Mouse (Mus musculus) thymus, adult 2 months (tissue): ENCODE data around the gene Gm37240.

ENCODE experiments used
- CTCF ChIP-seq: fragments of 200-500 bp; IDR thresholded peaks from 2 replicates; pipeline ENCODE4 v1.5.1; 2012; ENCODE audit warnings: mild to moderate bottlenecking, control low read depth, low read length, moderate library complexity, borderline replicate concordance; ENCODE audit not compliant: control insufficient read depth, poor library complexity, insufficient read depth; ENCODE audit errors: extremely low read depth
- POLR2A ChIP-seq: fragments of 200-500 bp; IDR thresholded peaks from 2 replicates; pipeline ENCODE4 v1.6.1; 2012; ENCODE audit warnings: mild to moderate bottlenecking, low read length, control low read depth, moderate library complexity; ENCODE audit not compliant: control insufficient read depth, poor library complexity, insufficient read depth; ENCODE audit errors: extremely low read depth

GRCm38 (mm10) chr3:84601870-84602495 is 1285.3 kb downstream of the Gm37240 start:
- TF ChIP-seq POLR2A, result no peak
- no peak for TF ChIP-seq CTCF
